Mouse (Mus musculus) T-helper 17 cell (primary cell): ENCODE measurements around the gene Setd1b.

ENCODE experiments used
- in situ Hi-C, 2 experiments: fragments of 300-600 bp; cut with MboI, MseI; formaldehyde crosslinking; loops; 1 replicate in 1 of 2; 2 replicates in 1 of 2; pipeline ENCODE4 v1.15.1; 2025; ENCODE audit warnings: high pct_unique_total_duplicates in 2 of 2

Gene Setd1b

GRCm38 (mm10) chr5:123142161-123143157 is at the start of gene Setd1b:
TSS of gene Setd1b (plus strand) at chr5:123142193.
- in situ Hi-C loops = loop anchor here in 1 of 2 experiments (10.0 to 25.0 kb wide), 2 partner anchors 158 to 1305 kb away; partner anchors contain the start of genes Kdm2b, Pheta1 and Sh2b3

GRCm38 (mm10) chr5:123093077-123093633 is 48.8 kb upstream of the Setd1b start:
- in situ Hi-C loops = loop anchor here in 1 of 2 experiments (10.0 kb wide), 1 partner anchor 392 kb away; the partner anchor contains the start of genes Il31 and Lrrc43

- in situ Hi-C loops = loop anchor here in 1 of 2 experiments (10.0 kb wide), 1 partner anchor 390 kb away; the partner anchor contains the start of genes Il31 and Lrrc43
Measured at GRCm38 (mm10) chr5:123094238-123094991, 47.6 kb upstream of the Setd1b start.

GRCm38 (mm10) chr5:123096299-123096698 is 45.7 kb upstream of the Setd1b start:
- in situ Hi-C loops = loop anchor here in 1 of 2 experiments (10.0 kb wide), 1 partner anchor 389 kb away; the partner anchor contains the start of genes Il31 and Lrrc43

- in situ Hi-C loops = loop anchor here in 1 of 2 experiments (10.0 kb wide), 1 partner anchor 386 kb away; the partner anchor contains the start of genes Il31 and Lrrc43
Measured at GRCm38 (mm10) chr5:123098487-123098886, 43.5 kb upstream of the Setd1b start.

GRCm38 (mm10) chr5:123102376-123102775 is 39.6 kb upstream of the Setd1b start:
- in situ Hi-C loops = no loop called here

GRCm38 (mm10) chr5:123103556-123103955 is 38.4 kb upstream of the Setd1b start:
- in situ Hi-C loops = no loop called here

- in situ Hi-C loops = no loop called here
Measured at GRCm38 (mm10) chr5:123104769-123105168, 37.2 kb upstream of the Setd1b start.

GRCm38 (mm10) chr5:123109452-123110203 is 32.4 kb upstream of the Setd1b start:
- in situ Hi-C loops = loop anchor here (5.0 kb wide), 2 partner anchors 42 to 63 kb away; partner anchors contain the start of gene Tmem120b (in 1 of the 2)

GRCm38 (mm10) chr5:123110296-123110721 is 31.7 kb upstream of the Setd1b start:
- in situ Hi-C loops = loop anchor here (5.0 kb wide), 2 partner anchors 43 to 62 kb away; partner anchors contain the start of gene Tmem120b (in 1 of the 2)

GRCm38 (mm10) chr5:123114109-123114508 is 27.9 kb upstream of the Setd1b start:
- in situ Hi-C loops = loop anchor here (5.0 kb wide), 2 partner anchors 47 to 58 kb away; partner anchors contain the start of gene Tmem120b (in 1 of the 2)

GRCm38 (mm10) chr5:123114924-123115323 is 27.1 kb upstream of the Setd1b start:
- in situ Hi-C loops = loop anchor here (5.0 kb wide), 3 partner anchors 37 to 57 kb away; partner anchors contain the start of gene Tmem120b (in 1 of the 2)

- in situ Hi-C loops = loop anchor here in 1 of 2 experiments (5.0 kb wide), 1 partner anchor 36 kb away; no protein-coding TSS in a partner anchor
Measured at GRCm38 (mm10) chr5:123116080-123116479, 25.9 kb upstream of the Setd1b start.

GRCm38 (mm10) chr5:123117257-123117656 is 24.7 kb upstream of the Setd1b start:
- in situ Hi-C loops = loop anchor here in 1 of 2 experiments (5.0 kb wide), 1 partner anchor 35 kb away; no protein-coding TSS in a partner anchor

GRCm38 (mm10) chr5:123117773-123118172 is 24.2 kb upstream of the Setd1b start:
- in situ Hi-C loops = loop anchor here in 1 of 2 experiments (5.0 kb wide), 1 partner anchor 35 kb away; no protein-coding TSS in a partner anchor

GRCm38 (mm10) chr5:123118826-123119225 is 23.2 kb upstream of the Setd1b start:
- in situ Hi-C loops = loop anchor here in 1 of 2 experiments (5.0 kb wide), 1 partner anchor 33 kb away; no protein-coding TSS in a partner anchor

- in situ Hi-C loops = loop anchor here in 1 of 2 experiments (5.0 kb wide), 1 partner anchor 53 kb away; the partner anchor contains the start of gene Tmem120b
Measured at GRCm38 (mm10) chr5:123120624-123121215, 21.3 kb upstream of the Setd1b start.

- in situ Hi-C loops = loop anchor here in 1 of 2 experiments (5.0 kb wide), 1 partner anchor 55 kb away; the partner anchor contains the start of gene Tmem120b
Measured at GRCm38 (mm10) chr5:123122181-123122580, 19.8 kb upstream of the Setd1b start.

- in situ Hi-C loops = loop anchor here in 1 of 2 experiments (25.0 kb wide), 1 partner anchor 1288 kb away; the partner anchor contains the start of genes Pheta1 and Sh2b3
Measured at GRCm38 (mm10) chr5:123125105-123125504, 16.9 kb upstream of the Setd1b start.
